Mouse (Mus musculus) limb, embryonic 15.5 days (tissue): ENCODE measurements at regions not wholly inside any gene's neighbourhood (a gene's known extent, or its start where the extent isn't known, plus 50 kb on each side); places are given as distances from the start of the nearest gene placed in this dataset.

Experiments
- ATAC-seq: fragments of 200-750 bp; cut with Nextera tagmentation; 2 replicates; pipeline ENCODE4 v1.8.0; 2017; ENCODE audit warnings: low read depth, moderate TSS enrichment; ENCODE audit not compliant: insufficient number of reproducible peaks, low FRiP score, low TSS enrichment
- H3K27ac ChIP-seq: fragments of 300-500 bp; sonication (generic); 2 replicates; pipeline ENCODE4 v1.5.1; 2015; ENCODE audit warnings: moderate library complexity, mild to moderate bottlenecking, inconsistent platforms
- H3K27me3 ChIP-seq: fragments of 300-500 bp; sonication (generic); 2 replicates; pipeline ENCODE4 v1.6.1; 2015; ENCODE audit warnings: inconsistent platforms
- H3K36me3 ChIP-seq: fragments of 300-500 bp; sonication (generic); 2 replicates; pipeline ENCODE4 v1.6.1; 2015; ENCODE audit warnings: inconsistent platforms
- H3K4me1 ChIP-seq: fragments of 300-500 bp; sonication (generic); 2 replicates; pipeline ENCODE4 v1.6.1; 2015; ENCODE audit warnings: inconsistent platforms
- H3K4me2 ChIP-seq: fragments of 300-500 bp; sonication (generic); 2 replicates; pipeline ENCODE4 v1.6.1; 2015; ENCODE audit warnings: mild to moderate bottlenecking, inconsistent platforms
- H3K4me3 ChIP-seq: fragments of 300-500 bp; sonication (generic); 2 replicates; pipeline ENCODE4 v1.5.1; 2015; ENCODE audit warnings: mild to moderate bottlenecking, inconsistent platforms
- H3K9ac ChIP-seq: fragments of 300-500 bp; sonication (generic); 2 replicates; pipeline ENCODE4 v1.6.1; 2015; ENCODE audit warnings: inconsistent platforms
- H3K9me3 ChIP-seq: fragments of 300-500 bp; sonication (generic); 2 replicates; pipeline ENCODE4 v1.6.1; 2016; ENCODE audit warnings: inconsistent platforms
- WGBS: fragments of 180-500 bp; shearing (Covaris S2); methylation state at CpG from one replicate; pipeline ENCODE4 v1.1.7; 2015; 5-methylcytosine and 5-hydroxymethylcytosine counted together

DNA sequence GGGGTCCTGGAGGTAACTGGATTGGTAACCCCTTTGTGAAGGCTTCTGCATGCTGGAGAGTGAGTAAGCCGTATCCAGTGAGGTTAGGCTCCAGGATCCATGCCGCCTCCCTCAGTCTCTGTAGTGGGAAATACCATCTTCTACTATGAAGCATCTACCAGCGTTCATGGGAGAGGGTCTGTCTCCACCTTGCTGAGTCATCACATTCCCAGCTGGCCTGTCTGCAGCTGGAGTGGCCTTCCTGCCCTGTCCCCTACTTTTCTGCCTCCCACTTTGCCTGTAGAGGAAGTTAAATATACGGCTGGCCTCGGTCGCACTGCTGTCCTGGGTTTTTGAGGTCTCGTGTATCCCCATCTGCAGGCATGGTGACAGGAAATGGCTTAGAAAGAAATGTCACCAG, 78.0 kb upstream of the Sec14l1 start:
- no peak overlapping the region for H3K27ac ChIP-seq
- 51% methylated on average over 7 of the region's 7 CpGs for WGBS
- H3K4me1 ChIP-seq: peaks cover 9% of the 10 kb centered on the region
- ATAC-seq: no peak
- no peaks in the 10 kb centered on the region for H3K36me3 ChIP-seq
- no peak overlapping the region for H3K4me3 ChIP-seq
- H3K9me3 ChIP-seq: no peaks in the 10 kb centered on the region
- no peak overlapping the region for H3K9ac ChIP-seq
- H3K4me2 ChIP-seq: no peak overlapping the region
- H3K27me3 ChIP-seq: no peaks in the 10 kb centered on the region

DNA sequence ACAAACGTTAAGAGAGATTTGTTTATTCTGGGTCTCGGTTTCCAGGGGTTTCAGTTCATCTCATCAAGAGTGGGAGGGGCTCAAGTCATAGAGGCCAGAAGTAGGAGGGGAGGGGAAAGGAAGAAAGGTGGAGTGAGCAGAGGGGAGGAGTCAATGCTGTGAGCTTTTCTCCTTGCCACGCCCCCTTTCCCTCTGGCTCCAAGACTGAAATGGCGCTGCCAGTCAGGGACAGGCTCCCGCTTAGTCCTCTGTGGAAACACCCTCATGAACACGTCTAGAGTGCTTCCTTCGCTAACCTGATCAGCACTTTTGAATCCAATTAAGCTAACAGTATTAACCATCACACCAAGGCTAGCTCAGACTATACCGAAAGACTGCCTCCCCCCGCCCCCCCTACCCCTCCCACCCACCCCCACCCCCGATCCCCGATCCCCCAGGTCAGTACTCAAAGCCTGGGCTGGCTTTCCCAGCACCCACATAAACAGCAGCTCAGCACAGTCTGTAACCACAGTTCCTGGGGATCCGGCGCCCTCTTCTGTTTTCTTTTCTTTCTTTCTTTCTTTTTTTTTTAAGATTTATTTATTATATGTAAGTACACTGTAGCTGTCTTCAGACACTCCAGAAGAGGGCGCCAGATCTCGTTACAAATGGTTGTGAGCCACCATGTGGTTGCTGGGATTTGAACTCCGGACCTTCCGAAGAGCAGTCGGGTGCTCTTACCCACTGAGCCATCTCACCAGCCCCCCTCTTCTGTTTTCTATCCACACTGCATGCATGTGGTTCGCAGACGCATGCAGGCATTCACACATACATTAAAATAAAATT, 76.5 kb upstream of the Sec14l1 start:
- WGBS: 43% methylated on average over 19 of the region's 20 CpGs

DNA sequence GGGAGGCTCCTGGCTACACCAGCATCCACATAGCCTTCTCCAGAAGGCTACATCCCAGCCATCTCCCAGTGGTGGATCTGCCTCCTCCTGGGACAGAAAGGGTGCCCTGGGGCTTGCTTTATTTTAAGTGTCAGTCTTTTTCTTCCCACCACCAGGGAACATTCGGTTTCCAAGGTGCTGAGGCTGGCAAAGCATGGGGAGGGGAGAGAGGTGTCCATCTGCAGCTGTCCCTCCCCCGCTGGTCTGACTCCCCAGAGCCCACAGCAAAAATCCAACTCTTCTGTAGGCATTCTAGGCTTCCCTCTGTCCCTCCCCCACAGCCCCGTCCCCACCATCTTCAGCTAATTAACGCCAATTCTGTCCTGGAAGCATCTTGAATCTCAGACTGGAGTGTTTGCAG, 74.1 kb upstream of the Sec14l1 start:
- Histone ChIP-seq H3K27me3 (peaks cover 9% of the 10 kb centered on the region), H3K9me3 (no peaks in the 10 kb centered on the region), H3K4me3 (no peak overlapping the region), H3K36me3 (no peaks in the 10 kb centered on the region), H3K4me1 (peaks cover 12% of the 10 kb centered on the region), H3K27ac (no peak overlapping the region), H3K9ac (no peak overlapping the region), H3K4me2 (no peak overlapping the region)
- no peak for ATAC-seq
- WGBS: 11% methylated on average over 4 of the region's 4 CpGs

More for the DNA sequence above, 76.5 kb upstream of the Sec14l1 start:
- peaks cover 9% of the 10 kb centered on the region for H3K27me3 ChIP-seq
- H3K9me3 ChIP-seq: no peaks in the 10 kb centered on the region
- peak; percentile 66; the same call in 1 of the 2 replicates for ATAC-seq
- no peak overlapping the region for H3K9ac ChIP-seq
- no peaks in the 10 kb centered on the region for H3K36me3 ChIP-seq
- H3K4me2 ChIP-seq: 0 out of 2 replicates have a peak overlapping the region, but pooled peaks have one; percentile 22
- H3K27ac ChIP-seq: no peak overlapping the region
- 0 out of 2 replicates have a peak overlapping the region, but pooled peaks have one; percentile 7 for H3K4me3 ChIP-seq
- H3K4me1 ChIP-seq: peaks cover 12% of the 10 kb centered on the region

DNA sequence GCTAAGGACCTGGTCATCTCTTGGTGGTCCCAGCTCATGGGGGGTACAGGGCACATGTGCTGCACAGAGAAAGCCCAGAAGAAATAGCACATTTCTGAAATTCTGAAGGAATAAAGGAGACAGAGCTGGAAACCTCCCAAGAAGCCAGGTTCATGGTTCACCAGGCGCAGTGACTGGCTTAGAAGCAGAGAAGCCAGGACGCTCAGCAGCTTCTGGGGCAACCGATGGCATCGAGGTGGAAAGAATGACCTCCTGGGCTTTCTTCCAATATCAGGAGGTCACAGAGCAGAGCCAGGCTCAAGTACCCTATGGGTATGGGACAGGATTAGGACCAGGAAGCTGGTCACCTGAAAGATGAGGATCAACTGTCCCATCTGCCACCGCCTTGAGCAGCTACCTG, 72.6 kb upstream of the Sec14l1 start:
- Histone ChIP-seq H3K9me3 (no peaks in the 10 kb centered on the region), H3K27me3 (peaks cover 9% of the 10 kb centered on the region), H3K4me1 (peaks cover 7% of the 10 kb centered on the region; the same call in 1 of the 2 replicates), H3K4me3 (no peak overlapping the region), H3K9ac (no peak overlapping the region), H3K4me2 (no peak overlapping the region), H3K36me3 (no peaks in the 10 kb centered on the region), H3K27ac (no peak overlapping the region)
- 72% methylated on average over 5 of the region's 5 CpGs for WGBS
- no peak for ATAC-seq

DNA sequence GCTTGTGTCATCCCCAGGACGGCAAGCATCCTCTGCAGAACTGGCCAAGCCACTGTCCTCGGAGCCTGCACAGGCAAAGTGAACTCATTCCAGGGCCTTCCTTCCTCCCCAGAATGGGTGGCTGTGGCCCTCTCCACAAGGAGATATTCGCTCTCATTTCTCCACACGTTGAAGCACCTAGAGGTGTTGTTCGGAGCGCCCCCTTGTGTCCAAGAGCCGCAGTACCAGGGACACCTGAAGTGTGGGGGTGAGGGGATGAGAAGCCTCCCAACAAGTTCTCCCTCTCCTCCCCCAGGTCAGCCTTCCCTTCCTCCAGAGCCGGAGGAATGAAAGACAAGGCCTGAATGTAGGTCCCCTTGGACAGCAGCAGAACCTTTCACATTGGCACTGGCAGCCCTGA, 71.4 kb upstream of the Sec14l1 start:
- Histone ChIP-seq H3K27ac (no peak overlapping the region), H3K9me3 (no peaks in the 10 kb centered on the region), H3K9ac (no peak overlapping the region), H3K36me3 (no peaks in the 10 kb centered on the region), H3K4me2 (no peak overlapping the region), H3K27me3 (peaks cover 9% of the 10 kb centered on the region), H3K4me3 (no peak overlapping the region), H3K4me1 (peaks cover 13% of the 10 kb centered on the region; the same call in 1 of the 2 replicates)
- no peak for ATAC-seq
- WGBS: 7% methylated on average over 8 of the region's 8 CpGs

DNA sequence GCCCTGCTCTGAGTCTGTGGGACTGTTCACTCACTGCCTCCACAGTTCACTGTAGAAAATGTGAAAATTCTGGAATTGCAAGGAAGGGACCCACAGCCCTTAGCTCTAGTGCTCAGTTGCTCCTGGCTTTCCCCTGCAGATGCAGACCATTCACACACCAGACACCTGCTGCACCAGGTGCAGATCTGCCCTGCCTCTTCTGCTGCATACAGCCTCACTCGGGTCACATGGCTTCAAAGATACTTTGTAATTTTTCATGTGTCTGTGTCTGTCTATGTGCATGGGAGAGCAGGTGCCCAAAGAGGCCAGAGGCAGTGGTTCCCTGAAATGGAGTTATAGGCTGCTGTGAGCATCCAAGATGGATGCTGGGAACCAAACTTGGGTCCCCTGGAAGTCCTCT, 70.2 kb upstream of the Sec14l1 start:
- Histone ChIP-seq H3K9me3 (no peaks in the 10 kb centered on the region), H3K4me1 (peaks cover 13% of the 10 kb centered on the region; the same call in 1 of the 2 replicates), H3K4me2 (no peak overlapping the region), H3K27me3 (peaks cover 9% of the 10 kb centered on the region), H3K36me3 (no peaks in the 10 kb centered on the region), H3K4me3 (no peak overlapping the region), H3K27ac (no peak overlapping the region), H3K9ac (no peak overlapping the region)
- WGBS: 62% methylated on average over 1 of the region's 1 CpGs
- ATAC-seq: no peak

DNA sequence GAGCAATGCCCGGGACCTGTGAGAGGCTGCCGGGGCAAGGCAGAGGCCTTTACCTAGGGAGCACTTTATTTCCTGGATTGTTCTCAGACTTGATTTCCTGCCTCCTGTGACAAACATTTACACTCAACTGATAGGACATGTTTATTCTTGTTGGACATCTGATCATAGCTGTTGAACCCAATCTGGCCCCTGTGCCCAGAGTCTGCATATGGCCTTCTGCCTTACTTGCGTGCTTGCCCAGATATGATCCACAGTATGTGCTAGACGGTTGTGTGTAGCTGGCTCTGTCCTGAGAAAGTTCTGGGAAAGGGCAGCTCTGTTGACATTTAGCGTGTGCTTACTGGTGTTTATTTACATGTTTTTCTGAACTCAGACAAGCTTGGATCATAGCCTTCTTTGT, 68.3 kb upstream of the Sec14l1 start:
- Histone ChIP-seq H3K36me3 (no peaks in the 10 kb centered on the region), H3K4me1 (peaks cover 13% of the 10 kb centered on the region; the same call in 1 of the 2 replicates), H3K4me3 (no peak overlapping the region), H3K27me3 (peaks cover 9% of the 10 kb centered on the region), H3K27ac (no peak overlapping the region), H3K4me2 (no peak overlapping the region), H3K9ac (no peak overlapping the region), H3K9me3 (no peaks in the 10 kb centered on the region)
- 86% methylated on average over 5 of the region's 5 CpGs for WGBS
- ATAC-seq: no peak

DNA sequence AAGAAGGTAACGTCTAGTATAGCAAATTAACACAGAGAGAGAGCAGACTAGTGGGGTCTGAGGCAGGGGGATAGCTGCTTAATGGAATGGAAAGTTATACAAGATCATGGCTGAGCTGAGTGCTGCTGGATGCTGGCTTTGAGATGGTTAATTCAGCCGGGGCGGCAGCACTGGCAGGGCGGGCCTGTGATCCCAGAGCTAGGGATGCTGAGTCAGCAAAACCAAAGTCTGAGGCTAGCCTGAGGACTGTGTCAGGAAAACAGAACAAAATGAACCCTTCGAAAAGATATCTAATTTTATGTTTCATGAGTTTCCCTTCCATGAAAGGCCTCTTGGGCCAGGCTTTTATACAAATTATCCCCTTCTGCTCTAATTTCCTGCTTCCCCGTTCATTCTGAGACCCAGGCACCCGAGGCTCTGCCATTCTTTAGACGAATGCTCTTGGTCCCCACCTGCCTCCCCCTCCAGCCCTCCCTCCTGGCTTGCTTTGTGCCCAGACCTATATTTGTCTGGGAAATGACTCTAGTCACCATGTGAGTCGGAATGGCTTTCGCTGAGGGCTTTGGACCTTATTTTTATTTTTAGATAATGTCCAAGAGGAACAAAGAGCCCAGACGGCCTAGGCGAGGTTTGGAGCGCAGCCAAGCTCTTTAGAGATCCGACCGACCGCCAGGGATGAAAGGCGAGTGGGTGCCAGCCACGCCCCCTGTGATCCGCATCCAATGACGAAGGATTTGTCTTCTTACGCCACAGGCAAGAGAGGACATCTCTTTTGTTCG, 67.6 kb upstream of the Sec14l1 start:
- Histone ChIP-seq H3K27me3 (peaks cover 8% of the 10 kb centered on the region), H3K9me3 (no peaks in the 10 kb centered on the region), H3K27ac (peak overlapping the region; percentile 19; the same call in 1 of the 2 replicates), H3K4me2 (no peak overlapping the region), H3K4me1 (peaks cover 13% of the 10 kb centered on the region; the same call in 1 of the 2 replicates), H3K36me3 (no peaks in the 10 kb centered on the region), H3K9ac (no peak overlapping the region), H3K4me3 (no peak overlapping the region)
- ATAC-seq: no peak
- WGBS: 22% methylated on average over 22 of the region's 22 CpGs

DNA sequence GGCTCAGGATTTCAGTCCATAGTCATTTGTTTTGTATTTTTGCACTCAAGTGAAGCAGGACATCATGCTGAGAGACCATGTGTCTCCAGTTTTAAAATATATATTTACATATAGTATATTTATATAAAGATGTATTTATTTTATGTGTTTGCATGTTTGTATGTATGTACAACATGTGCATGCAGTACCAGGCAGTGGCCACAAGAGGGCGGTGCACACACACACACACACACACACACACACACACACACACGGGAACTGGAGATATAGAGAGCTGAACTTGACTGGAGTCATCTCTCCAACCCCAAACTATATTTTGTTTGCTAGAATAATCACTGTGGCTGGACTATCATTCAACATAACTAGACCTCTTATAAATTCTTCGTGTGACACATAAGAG, 66.1 kb upstream of the Sec14l1 start:
- Histone ChIP-seq H3K27me3 (no peaks in the 10 kb centered on the region), H3K4me3 (no peak overlapping the region), H3K27ac (no peak overlapping the region), H3K4me1 (peaks cover 10% of the 10 kb centered on the region; the same call in 1 of the 2 replicates), H3K9me3 (no peaks in the 10 kb centered on the region), H3K36me3 (no peaks in the 10 kb centered on the region), H3K9ac (no peak overlapping the region), H3K4me2 (no peak overlapping the region)
- WGBS: 87% methylated on average over 3 of the region's 3 CpGs
- no peak for ATAC-seq

DNA sequence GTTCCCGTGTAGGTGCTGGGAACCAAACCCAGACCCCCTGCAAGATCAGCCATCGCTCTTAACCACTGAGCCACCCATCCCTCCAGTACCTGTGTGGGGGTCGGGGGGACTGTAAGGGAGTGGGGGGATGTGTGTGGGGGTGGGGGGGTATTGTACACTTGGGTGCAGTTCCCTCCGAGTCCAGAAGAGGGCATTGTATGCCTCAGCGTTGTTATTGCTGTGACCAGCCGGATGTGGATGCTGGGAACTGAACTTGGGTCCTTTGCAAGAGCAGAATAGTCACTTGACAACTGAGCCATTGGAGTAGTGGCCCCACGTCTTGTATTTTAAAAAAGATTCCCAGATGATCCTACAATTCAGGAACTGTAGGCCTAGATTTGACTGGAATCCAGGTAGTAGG, 64.2 kb upstream of the Sec14l1 start:
- 92% methylated on average over 7 of the region's 7 CpGs for WGBS
- H3K4me2 ChIP-seq: no peak overlapping the region
- no peak for ATAC-seq

DNA sequence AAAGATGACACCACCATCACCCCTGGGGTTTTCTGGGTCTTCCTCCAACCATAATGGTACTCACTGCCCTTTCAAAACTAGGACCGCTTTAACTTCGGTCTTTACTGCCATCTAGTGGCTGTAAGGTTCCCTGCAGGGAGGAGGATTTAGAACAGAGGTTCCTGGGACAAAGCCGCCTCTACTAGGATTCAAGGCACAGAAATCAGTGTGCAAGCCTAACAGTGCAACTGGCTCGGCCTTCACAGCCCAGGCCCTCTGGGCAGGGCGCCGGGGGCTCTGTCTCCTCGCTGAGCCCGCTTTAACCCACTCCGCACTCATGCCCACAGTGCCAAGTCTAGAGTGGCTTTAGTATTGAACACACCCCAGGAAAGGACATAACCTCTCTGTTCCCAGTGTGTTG, 58.0 kb upstream of the Sec14l1 start:
- peaks cover 10% of the 10 kb centered on the region for H3K4me1 ChIP-seq
- H3K9ac ChIP-seq: no peak overlapping the region
- 13% methylated on average over 9 of the region's 9 CpGs for WGBS
- no peaks in the 10 kb centered on the region for H3K36me3 ChIP-seq
- no peak for ATAC-seq
- H3K4me3 ChIP-seq: no peak overlapping the region
- H3K9me3 ChIP-seq: no peaks in the 10 kb centered on the region
- no peak overlapping the region for H3K27ac ChIP-seq
- H3K27me3 ChIP-seq: no peaks in the 10 kb centered on the region
- no peak overlapping the region for H3K4me2 ChIP-seq

More for the DNA sequence above, 64.2 kb upstream of the Sec14l1 start:
- no peaks in the 10 kb centered on the region for H3K27me3 ChIP-seq
- H3K9me3 ChIP-seq: no peaks in the 10 kb centered on the region
- peaks cover 10% of the 10 kb centered on the region; the same call in 1 of the 2 replicates for H3K4me1 ChIP-seq
- H3K27ac ChIP-seq: no peak overlapping the region
- H3K36me3 ChIP-seq: no peaks in the 10 kb centered on the region
- no peak overlapping the region for H3K4me3 ChIP-seq
- no peak overlapping the region for H3K9ac ChIP-seq

DNA sequence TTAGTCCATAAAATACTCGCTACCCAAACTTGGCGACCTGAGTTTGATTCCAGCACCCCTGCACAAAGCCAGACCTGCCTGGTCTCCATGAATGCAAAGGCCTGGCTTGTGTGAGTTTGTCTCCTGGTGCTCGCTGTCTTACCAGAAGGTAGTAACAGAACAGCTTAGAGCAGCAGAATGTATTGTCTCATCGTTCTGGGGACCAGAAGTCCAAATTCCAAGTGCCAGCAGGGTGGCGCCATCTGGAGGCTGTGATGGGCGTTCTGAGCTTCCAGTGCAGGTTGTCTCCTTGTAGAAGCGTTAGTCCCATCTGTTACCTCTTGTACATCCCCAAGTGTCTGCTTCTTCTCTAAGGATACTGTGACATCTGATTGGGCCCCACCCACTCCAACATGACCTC, 57.5 kb upstream of the Sec14l1 start:
- no peaks in the 10 kb centered on the region for H3K27me3 ChIP-seq
- no peaks in the 10 kb centered on the region for H3K9me3 ChIP-seq
- H3K4me2 ChIP-seq: no peak overlapping the region
- no peak overlapping the region for H3K9ac ChIP-seq
- no peaks in the 10 kb centered on the region for H3K36me3 ChIP-seq
- no peak for ATAC-seq
- WGBS: 36% methylated on average over 7 of the region's 7 CpGs
- peaks cover 10% of the 10 kb centered on the region for H3K4me1 ChIP-seq
- H3K27ac ChIP-seq: no peak overlapping the region
- no peak overlapping the region for H3K4me3 ChIP-seq
